Mouse (Mus musculus) bone marrow, adult 2 months (tissue): ENCODE data around the gene Fcrla.
"Not testable (repeated sequence)": the region's sequence is repeated elsewhere in the genome, so short reads cannot be mapped to it uniquely, and the experiment has no call there.

Experiments used
- CTCF ChIP-seq: fragments of 200-500 bp; IDR thresholded peaks from 2 replicates; pipeline ENCODE4 v1.5.1; 2011; ENCODE audit warnings: low read length, control low read depth; ENCODE audit not compliant: control insufficient read depth, insufficient read depth
- POLR2A ChIP-seq: fragments of 200-500 bp; IDR thresholded peaks from 2 replicates; pipeline ENCODE4 v1.6.1; 2011; ENCODE audit warnings: low read depth, mild to moderate bottlenecking, control low read depth, low read length, borderline replicate concordance; ENCODE audit not compliant: control insufficient read depth

GRCm38 (mm10) chr1:170975350-170975749, 48.0 kb upstream of the Fcrla start:
- not testable (repeated sequence) for TF ChIP-seq CTCF, POLR2A
